Mouse (Mus musculus) small intestine, adult 2 months (tissue): ENCODE measurements at regions not wholly inside any gene's neighbourhood (a gene's known extent, or its start where the extent isn't known, plus 50 kb on each side); places are given as distances from the start of the nearest gene placed in this dataset.

Experiments
- H3K27ac ChIP-seq: fragments of 200-500 bp; 2 replicates; pipeline ENCODE4 v1.5.1; 2012; ENCODE audit warnings: low read depth, low read length, control low read depth, inconsistent platforms; ENCODE audit not compliant: insufficient read depth
- H3K27me3 ChIP-seq: fragments of 200-500 bp; 2 replicates; pipeline ENCODE4 v1.6.1; 2012; ENCODE audit warnings: mild to moderate bottlenecking, moderate library complexity, low read length, inconsistent platforms; ENCODE audit not compliant: control insufficient read depth, insufficient read depth
- H3K36me3 ChIP-seq: fragments of 200-500 bp; 2 replicates; pipeline ENCODE4 v1.6.1; 2012; ENCODE audit warnings: mild to moderate bottlenecking, low read length, control low read depth, inconsistent platforms; ENCODE audit not compliant: control insufficient read depth, insufficient read depth
- H3K4me1 ChIP-seq: fragments of 200-500 bp; 2 replicates; pipeline ENCODE4 v1.6.1; 2012; ENCODE audit warnings: low read length, inconsistent platforms, mixed read lengths; ENCODE audit not compliant: control insufficient read depth, insufficient read depth, insufficient read length
- H3K4me3 ChIP-seq: fragments of 200-500 bp; 2 replicates; pipeline ENCODE4 v1.5.1; 2012; ENCODE audit warnings: low read depth, mild to moderate bottlenecking, control low read depth, inconsistent platforms, low read length, moderate library complexity
- CTCF ChIP-seq: fragments of 200-500 bp; IDR thresholded peaks from 2 replicates; pipeline ENCODE4 v1.5.1; 2012; ENCODE audit warnings: low read depth, mild to moderate bottlenecking, control low read depth, inconsistent platforms, low read length, moderate library complexity, mixed read lengths; ENCODE audit not compliant: insufficient replicate concordance, insufficient read length; ENCODE audit errors: extremely low read depth
- POLR2A ChIP-seq: fragments of 200-500 bp; IDR thresholded peaks from 2 replicates; pipeline ENCODE4 v1.6.1; 2012; ENCODE audit warnings: low read depth, mild to moderate bottlenecking, control low read depth, inconsistent platforms, low read length, moderate library complexity
- WGBS: fragments of 180-500 bp; shearing (Covaris S2); methylation state at CpG from one replicate; pipeline ENCODE4 v1.1.7; 2018; 5-methylcytosine and 5-hydroxymethylcytosine counted together

- H3K27me3 ChIP-seq = no peaks in the 10 kb centered on the region
- H3K4me3 ChIP-seq = no peak overlapping the region
- no peak overlapping the region for H3K27ac ChIP-seq
- H3K4me1 ChIP-seq = 0 out of 2 replicates have a peak, but pooled peaks cover 4% of the 10 kb centered on the region
- no peak for TF ChIP-seq POLR2A
- no peak for TF ChIP-seq CTCF
- H3K36me3 ChIP-seq = no peaks in the 10 kb centered on the region
- WGBS = 60% methylated on average over 8 of the region's 8 CpGs
Observed at GRCm38 (mm10) chr9:69705942-69706341, 54.8 kb downstream of the Foxb1 start.

GRCm38 (mm10) chr9:69705071-69705470 is 55.7 kb downstream of the Foxb1 start:
- H3K4me1 ChIP-seq = 0 out of 2 replicates have a peak, but pooled peaks cover 4% of the 10 kb centered on the region
- no peaks in the 10 kb centered on the region for H3K27me3 ChIP-seq
- H3K36me3 ChIP-seq = no peaks in the 10 kb centered on the region
- H3K27ac ChIP-seq = no peak overlapping the region
- no peak overlapping the region for H3K4me3 ChIP-seq
- TF ChIP-seq POLR2A (no peak), CTCF (no peak)
- WGBS = 40% methylated on average over 4 of the region's 4 CpGs

DNA sequence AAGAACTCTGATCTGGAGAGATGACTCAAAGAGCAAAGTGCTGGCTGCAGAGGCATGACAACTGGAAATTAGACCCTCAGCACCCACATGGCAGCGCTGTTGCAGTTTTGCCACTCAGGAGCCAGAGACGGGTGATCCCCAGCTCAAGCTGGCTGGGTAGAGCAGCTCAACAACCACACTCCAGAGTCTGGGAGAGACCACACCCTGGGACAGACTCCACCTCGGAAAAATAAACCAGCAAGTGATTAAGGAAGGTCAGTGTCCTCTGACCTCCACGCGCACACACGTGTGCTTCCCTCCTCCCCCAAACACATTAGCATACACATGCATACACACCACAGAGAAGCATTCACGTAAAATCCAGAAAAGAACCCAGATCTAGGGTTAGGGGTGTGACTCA is 57.0 kb downstream of the Foxb1 start:
- Histone ChIP-seq H3K27me3 (no peaks in the 10 kb centered on the region), H3K4me1 (0 out of 2 replicates have a peak, but pooled peaks cover 4% of the 10 kb centered on the region), H3K36me3 (no peaks in the 10 kb centered on the region), H3K27ac (no peak overlapping the region), H3K4me3 (peak overlapping the region; percentile 1; the same call in 1 of the 2 replicates)
- 33% methylated on average over 7 of the region's 7 CpGs for WGBS
- TF ChIP-seq CTCF = no peak
- no peak for TF ChIP-seq POLR2A

DNA sequence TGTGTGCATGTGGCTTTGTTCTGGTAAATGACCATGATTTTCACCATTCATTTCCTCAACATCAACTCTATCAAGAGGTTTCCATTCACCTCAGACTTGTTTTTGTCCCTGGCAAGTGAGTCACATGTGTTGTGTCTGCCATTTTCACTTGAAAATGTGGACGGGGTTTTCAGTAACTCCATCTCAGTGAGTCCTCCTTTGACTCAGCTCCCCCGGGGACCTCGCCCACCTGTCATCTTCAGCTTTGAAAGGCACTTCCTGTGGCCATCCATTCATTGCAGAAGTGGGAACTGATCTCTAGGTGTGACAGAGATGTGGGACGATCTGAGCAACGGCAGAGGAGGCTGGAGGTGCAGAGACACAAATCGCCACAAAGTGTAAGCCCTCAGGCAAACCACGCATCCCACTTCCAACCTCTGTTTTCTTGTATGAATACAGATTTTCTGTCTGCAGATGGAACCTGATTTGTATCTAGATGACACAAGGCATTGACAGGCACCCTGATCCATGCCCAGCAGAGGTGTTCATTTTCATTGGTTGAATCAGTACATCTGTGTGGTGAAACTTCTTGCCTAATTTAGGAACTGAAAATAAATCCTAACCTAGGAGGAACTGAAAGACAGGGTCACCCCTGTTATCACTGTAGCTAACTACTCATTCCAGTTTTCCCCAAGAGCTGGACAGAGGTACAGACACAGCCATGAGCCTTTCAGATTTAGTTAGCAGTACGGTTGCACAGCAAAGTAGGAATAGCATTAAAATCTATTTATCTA is 58.4 kb downstream of the Foxb1 start:
- Histone ChIP-seq H3K27me3 (no peaks in the 10 kb centered on the region), H3K36me3 (no peaks in the 10 kb centered on the region), H3K4me1 (0 out of 2 replicates have a peak, but pooled peaks cover 4% of the 10 kb centered on the region), H3K4me3 (no peak overlapping the region), H3K27ac (no peak overlapping the region)
- WGBS = 78% methylated on average over 8 of the region's 8 CpGs
- TF ChIP-seq POLR2A (no peak), CTCF (no peak)

DNA sequence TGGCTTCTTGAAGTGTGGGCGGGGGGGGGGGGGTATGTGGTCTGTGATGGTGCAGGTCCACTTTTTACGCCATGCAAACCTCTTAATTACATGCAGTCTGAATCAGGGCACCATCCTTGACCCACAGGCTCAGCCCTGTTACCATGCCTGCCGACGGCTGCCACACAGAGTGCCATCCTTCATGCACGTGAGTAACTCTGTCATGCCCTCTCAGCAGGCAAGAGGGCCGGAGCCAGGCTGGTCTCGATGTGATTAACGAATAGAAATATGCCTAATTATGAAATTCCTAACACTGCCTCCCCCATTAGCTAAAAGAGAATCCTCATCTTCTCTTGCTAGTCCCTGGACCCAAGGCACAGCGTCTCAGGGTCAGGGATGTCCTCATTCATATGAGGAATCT is 60.0 kb downstream of the Foxb1 start:
- WGBS = 85% methylated on average over 9 of the region's 9 CpGs
- Histone ChIP-seq H3K4me3 (no peak overlapping the region), H3K36me3 (no peaks in the 10 kb centered on the region), H3K4me1 (0 out of 2 replicates have a peak, but pooled peaks cover 4% of the 10 kb centered on the region), H3K27me3 (no peaks in the 10 kb centered on the region), H3K27ac (no peak overlapping the region)
- TF ChIP-seq CTCF (no peak), POLR2A (no peak)

GRCm38 (mm10) chr9:69691756-69692155 is 69.0 kb downstream of the Foxb1 start:
- peaks cover 2% of the 10 kb centered on the region; the same call in 1 of the 2 replicates for H3K4me1 ChIP-seq
- no peaks in the 10 kb centered on the region for H3K36me3 ChIP-seq
- H3K27ac ChIP-seq = no peak overlapping the region
- no peak overlapping the region for H3K4me3 ChIP-seq
- TF ChIP-seq POLR2A = no peak
- TF ChIP-seq CTCF = no peak
- WGBS = 73% methylated on average over 3 of the region's 3 CpGs
- no peaks in the 10 kb centered on the region for H3K27me3 ChIP-seq

DNA sequence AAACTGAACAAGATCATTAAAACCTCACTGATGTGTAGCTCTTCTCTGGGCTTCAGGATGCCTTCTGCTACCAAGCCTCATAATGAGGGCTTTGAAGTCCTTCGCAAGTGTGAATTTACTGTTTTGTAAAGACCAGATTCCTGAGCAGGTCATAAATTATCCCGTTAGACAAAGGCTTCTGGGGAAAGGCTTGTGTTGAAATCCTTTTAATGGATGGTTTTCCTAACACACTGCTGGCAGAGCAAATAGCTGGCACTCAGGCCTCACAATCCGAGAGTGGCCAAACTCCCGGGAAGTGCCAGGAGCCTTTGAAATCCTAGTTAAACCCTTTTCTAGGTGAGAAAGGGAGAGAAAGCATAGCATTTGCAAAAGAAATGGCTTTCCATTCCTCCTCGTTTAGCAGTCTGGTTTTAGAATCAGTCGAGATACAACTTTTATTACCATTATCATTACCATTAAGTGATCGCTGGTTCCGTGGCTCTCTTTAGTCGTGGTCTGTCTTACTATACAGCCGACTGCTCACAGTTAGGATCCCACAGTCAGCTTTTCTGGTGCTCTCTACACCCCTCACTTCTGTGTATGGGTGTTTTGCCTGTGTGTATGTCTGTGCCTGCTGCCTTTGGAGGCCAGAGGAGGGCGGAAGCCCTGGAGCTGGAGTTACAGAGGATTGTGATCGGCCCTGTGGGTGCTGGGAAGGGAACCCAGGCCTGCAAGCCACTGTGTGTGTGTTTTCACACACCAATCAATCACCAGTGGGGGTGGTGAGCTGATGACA is 73.2 kb downstream of the Foxb1 start:
- no peak overlapping the region for H3K27ac ChIP-seq
- TF ChIP-seq CTCF (no peak), POLR2A (no peak)
- no peaks in the 10 kb centered on the region for H3K27me3 ChIP-seq
- H3K4me1 ChIP-seq = peaks cover 2% of the 10 kb centered on the region; the same call in 1 of the 2 replicates
- no peak overlapping the region for H3K4me3 ChIP-seq
- WGBS = 57% methylated on average over 12 of the region's 12 CpGs
- H3K36me3 ChIP-seq = no peaks in the 10 kb centered on the region
